Mouse (Mus musculus) left cerebral cortex, postnatal 14 days (tissue): Measurements from ENCODE around the gene Rfx4. TPM values are rescaled to one million over a fixed set of nuclear protein-coding genes. Genes with fewer than 3 reads are reported as not detected.
A peak's percentile ranks its signal among the peaks of the same experiment; 100 is the strongest.

Source experiments
- DNase-seq, 2 experiments: peaks; one replicate each; pipeline ENCODE4 v3.0.0; 2021 to 2022; ENCODE audit warnings: low spot score in 2 of 2, mixed read lengths in 1 of 2
- intact Hi-C: fragments of 180-260 bp; cut with DNase I; formaldehyde crosslinking; loops from one replicate; pipeline ENCODE4 v1.15.1; 2025
- total RNA-seq, 2 experiments: library from RNA; stranded (reverse); gene quantifications; 2 replicates each; pipeline ENCODE4 v1.2.3; 2021

The Rfx4 gene
- total RNA-seq, 2 experiments from 2014 or later, result 9.1 to 10.0 TPM

GRCm38 (mm10) chr10:84756435-84757095 lies 703 bp downstream of the Rfx4 start:
- DNase-seq, result no peak
- intact Hi-C loops, result loop anchor here (5.0 kb wide), 1 partner anchor 46 kb away; no protein-coding TSS in a partner anchor

DNA sequence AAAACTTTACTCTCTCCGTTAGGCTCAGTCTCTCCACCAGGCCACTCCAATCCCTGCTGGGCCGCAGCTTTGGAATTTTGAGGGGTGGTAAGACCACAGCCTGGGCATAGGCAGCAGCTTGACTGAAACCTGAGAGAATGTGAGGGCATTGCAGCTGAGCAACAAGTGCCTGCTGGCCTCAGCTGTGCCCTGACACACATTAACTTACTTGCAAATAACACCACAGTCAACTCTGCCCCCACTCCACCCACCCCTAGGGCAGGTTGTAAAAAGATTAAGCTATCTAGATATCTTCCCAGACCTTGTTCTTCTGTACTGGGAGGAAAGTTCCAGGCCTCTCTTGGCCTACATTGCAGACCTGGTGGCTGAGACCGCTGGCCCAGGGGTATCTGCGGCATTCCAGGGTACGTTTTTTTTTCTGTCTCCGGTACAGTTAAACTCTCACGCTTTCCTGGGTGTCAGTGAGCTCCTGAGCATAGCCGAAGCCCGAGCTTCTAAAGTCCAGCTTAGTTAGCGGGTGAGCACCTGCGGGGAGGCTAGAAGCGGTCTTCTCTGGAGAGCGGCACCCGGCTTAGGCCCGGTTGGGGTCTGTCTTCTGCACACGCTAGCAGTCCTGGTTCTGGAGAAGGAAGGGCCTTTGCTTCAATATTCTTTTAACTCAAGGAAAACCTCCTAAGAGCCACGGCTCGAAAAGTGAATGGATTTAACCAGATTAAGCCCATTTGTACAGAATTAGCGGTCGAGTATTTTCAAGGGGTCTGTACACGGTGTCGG lies 1.8 kb downstream of the Rfx4 start:
- intact Hi-C loops, result loop anchor here (5.0 kb wide), 1 partner anchor 45 kb away; no protein-coding TSS in a partner anchor
- DNase-seq, result no peak

DNA sequence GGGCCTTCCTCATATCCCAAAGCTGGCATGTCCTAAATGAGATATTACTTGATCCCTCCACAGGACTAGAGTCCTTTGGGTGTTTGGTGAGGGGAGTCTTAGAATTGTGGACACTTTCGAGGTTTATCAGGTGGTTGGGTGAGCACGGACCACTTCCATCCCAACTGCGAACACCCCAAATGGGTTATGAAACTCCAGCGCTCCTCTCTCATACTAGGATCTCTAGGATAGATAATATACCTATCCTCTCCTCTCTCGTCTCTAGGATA lies 2.3 kb downstream of the Rfx4 start:
- intact Hi-C loops, result loop anchor here (5.0 kb wide), 1 partner anchor 44 kb away; no protein-coding TSS in a partner anchor
- DNase-seq, result no peak

DNA sequence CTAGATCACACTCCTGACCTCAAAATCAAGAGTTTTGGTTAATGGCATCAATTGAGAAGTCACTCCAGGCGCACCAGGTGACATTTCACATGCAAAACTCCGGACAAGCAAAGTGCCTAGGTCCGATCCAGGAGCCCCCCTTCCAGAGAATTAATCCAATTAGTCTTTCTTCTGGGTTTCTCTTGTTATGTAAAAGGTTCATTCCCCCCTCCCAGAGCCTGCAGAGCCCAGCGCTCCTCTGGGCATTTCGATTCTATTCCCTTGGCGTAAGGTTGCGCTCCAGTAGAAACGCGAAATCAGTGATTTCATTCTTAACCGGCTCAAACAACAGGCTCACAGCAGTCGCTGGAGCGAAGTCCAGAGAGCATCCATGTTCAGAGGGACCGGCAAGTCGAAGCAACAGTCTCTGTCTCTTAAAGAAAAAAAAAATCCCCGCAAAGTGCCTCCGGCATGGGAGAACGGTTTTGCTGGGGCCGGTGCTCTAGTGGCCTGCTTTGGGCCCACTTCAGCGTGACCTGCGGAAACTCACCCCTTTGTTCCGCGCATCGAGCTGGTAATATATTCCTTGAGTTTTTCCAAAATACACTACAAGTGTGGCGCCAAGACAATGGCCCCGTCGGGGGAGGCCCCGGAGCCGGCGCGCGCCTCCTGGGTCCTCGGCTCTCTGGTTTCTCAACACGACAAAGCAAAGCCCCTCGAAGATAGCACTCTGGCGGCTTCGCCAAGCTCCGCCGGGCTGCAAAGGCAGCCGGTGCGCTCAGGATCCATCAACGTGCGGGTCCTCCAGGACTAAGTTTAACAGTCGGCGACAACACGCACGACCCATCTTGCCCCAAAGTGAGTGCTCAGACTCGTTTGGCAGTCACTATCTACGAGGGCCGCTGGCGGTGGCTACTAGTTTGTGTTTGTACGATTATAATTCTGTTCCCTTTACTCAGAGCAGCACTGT lies 2.9 kb downstream of the Rfx4 start:
- no peak for DNase-seq
- intact Hi-C loops, result loop anchor here (5.0 kb wide), 1 partner anchor 44 kb away; no protein-coding TSS in a partner anchor

- intact Hi-C loops, result loop anchor here (5.0 kb wide), 1 partner anchor 43 kb away; no protein-coding TSS in a partner anchor
- DNase-seq, result no peak
Measured at GRCm38 (mm10) chr10:84759511-84760117, 3.8 kb downstream of the Rfx4 start.

GRCm38 (mm10) chr10:84760118-84761111 lies 4.6 kb downstream of the Rfx4 start:
- intact Hi-C loops, result no loop called here
- DNase-seq, result peak; percentile 35 to 38

GRCm38 (mm10) chr10:84768766-84769165 lies 12.9 kb downstream of the Rfx4 start:
- no peak for DNase-seq
- intact Hi-C loops, result no loop called here

DNA sequence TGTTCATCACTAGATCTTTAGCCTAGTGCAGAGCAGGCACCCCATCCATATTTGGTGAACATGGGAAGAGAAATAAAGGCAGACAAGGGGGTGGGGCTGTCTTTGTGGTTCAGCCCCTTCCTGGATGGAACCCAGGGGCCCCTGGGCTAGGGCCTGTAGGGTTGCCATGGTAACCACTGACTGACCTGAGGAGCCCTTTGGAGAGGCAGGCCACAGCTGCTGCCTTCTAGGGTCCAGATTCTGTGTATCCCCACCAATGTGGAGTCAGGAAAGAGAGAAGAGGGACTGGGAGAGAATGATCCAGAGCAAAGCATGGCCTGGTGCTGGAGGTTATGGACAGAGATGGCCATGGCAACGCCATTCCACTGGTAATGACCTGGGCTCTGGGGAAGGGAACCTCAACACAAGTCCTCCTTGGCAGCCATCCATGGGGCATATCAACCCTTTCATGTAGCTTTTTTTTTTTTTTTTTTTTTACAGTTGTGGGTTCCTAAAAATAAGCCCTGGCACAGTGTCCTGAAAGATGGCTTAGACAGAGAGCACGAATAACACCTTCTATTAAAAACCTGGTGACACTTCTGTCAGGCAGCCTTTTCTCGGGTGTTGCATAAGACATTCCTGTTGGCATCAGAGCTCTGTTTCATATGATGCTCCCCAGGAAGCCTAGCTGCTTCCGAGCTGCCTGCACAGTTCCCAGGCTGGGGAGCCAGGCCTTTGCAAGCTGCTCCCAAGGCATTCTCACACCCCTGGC lies 16.7 kb downstream of the Rfx4 start:
- intact Hi-C loops, result no loop called here

GRCm38 (mm10) chr10:84773889-84774288 lies 18.0 kb downstream of the Rfx4 start:
- intact Hi-C loops, result no loop called here
- no peak for DNase-seq

More for the DNA sequence above, 16.7 kb downstream of the Rfx4 start:
- peak; percentile 57 to 90 for DNase-seq

GRCm38 (mm10) chr10:84774573-84774972 lies 18.7 kb downstream of the Rfx4 start:
- intact Hi-C loops, result no loop called here
- peak; percentile 59 to 71 for DNase-seq

DNA sequence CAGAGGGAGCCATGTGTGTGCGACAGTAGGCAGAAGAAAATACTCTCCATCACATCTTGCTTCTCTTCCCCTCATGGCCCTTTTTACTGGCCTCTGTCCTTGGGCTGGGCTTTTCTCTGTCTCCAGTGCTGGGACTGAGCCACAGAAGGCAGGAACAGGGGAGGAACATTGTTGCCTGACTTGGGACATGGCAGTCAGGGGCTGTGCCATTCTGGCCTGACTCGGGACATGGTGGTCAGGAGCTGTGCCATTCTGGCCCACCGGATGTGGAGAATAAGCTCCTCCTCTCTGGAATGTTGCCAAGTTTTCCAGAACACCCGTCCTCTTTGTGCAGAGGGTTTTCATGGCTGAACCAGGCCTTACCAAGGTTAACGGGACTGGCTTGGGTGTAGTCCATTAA lies 21.2 kb downstream of the Rfx4 start:
- DNase-seq, result no peak
- intact Hi-C loops, result no loop called here

- intact Hi-C loops, result no loop called here
- DNase-seq, result peak in 1 of 2 experiments; percentile 35
Measured at GRCm38 (mm10) chr10:84777974-84778373, 22.1 kb downstream of the Rfx4 start.

DNA sequence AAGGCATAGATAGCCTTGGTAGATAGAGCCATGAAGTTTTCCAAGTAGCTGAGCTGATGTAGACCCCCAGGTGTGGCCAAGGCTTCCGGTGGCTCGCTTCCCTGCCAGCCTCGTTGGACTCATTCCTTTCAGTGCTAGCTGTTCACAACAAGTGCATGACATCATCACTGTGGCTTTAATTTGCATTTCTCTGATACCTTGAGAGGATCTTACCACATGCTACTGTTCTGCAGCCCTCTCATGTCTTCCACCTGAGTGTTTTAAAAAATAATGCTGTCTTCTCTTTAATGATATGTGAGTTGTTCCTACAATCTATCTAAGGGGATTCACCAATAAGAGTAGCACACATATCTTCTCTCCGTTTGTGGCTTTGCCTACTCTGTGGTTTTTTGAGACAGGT lies 25.0 kb downstream of the Rfx4 start:
- no peak for DNase-seq
- intact Hi-C loops, result no loop called here

DNA sequence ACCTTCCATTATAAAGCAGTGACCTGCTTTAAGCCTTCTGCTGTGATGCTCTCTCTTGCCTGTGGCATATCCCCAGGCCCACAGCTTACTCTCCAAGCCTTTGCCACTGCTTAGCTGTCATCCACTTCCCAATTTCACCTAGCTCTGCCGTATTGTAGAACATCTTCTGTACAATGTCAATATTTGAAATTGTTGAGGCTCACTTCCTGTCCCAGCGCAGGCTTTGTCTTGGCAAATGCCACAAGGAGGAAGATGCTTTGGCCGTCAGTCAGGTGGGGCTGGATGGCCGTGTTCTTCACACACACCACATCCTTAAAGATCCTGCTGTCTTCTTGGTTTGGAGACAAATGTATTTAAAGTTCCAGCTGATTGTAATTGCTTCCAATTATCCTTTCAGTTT lies 29.5 kb downstream of the Rfx4 start:
- DNase-seq, result no peak

GRCm38 (mm10) chr10:84790323-84790722 lies 34.5 kb downstream of the Rfx4 start:
- no peak for DNase-seq
- intact Hi-C loops, result no loop called here

More for the DNA sequence above, 29.5 kb downstream of the Rfx4 start:
- intact Hi-C loops, result no loop called here

DNA sequence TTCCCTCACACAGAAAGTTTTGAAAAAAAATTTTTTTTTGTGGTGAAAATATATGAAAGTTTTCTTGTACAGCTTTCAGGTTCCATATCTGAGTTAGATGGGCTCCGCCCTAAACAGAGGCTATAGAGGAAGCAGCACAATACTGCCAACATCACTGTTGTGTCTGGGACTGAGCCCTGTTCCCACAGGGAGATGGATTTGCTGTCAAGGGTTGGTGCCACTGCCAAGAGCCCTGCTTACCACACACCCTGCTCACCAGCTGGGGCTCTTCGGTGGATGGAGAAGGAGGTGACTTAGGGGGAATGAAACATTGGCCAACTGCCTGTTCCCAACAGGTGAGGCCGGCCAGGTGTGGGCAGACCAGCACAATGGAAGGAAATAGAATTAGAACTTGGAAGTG lies 35.3 kb downstream of the Rfx4 start:
- intact Hi-C loops, result no loop called here
- no peak for DNase-seq

DNA sequence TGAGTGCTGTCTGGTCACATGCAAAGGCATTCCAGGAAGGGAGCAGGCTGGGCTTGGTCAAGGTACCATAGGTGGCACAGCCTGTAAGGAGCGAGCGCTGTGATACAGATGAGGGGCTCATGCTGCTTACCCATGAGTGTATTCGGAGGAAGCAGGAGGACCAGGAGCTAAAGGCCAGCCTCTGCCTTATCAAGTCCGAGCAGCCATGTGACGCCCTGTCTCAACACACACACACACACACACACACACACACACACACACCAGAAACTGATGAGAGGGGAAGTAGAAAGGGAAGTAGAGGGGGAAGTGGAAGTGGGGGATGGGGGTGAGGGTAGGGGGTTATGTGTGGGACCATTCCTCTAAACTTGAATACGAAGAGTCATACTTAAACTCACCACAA lies 45.7 kb downstream of the Rfx4 start:
- no peak for DNase-seq
- intact Hi-C loops, result loop anchor here (5.0 kb wide), 1 partner anchor 44 kb away; the partner anchor contains the start of gene Rfx4
